Mouse (Mus musculus) CD4-positive helper T cell, adult 2 months (primary cell): ENCODE measurements around the gene Ctla4.

Experiments
- DNase-seq: peaks from one replicate; pipeline ENCODE4 v3.0.0-alpha.2; 2012; ENCODE audit warnings: low read depth, missing footprints, low spot score

Ctla4 gene

DNA sequence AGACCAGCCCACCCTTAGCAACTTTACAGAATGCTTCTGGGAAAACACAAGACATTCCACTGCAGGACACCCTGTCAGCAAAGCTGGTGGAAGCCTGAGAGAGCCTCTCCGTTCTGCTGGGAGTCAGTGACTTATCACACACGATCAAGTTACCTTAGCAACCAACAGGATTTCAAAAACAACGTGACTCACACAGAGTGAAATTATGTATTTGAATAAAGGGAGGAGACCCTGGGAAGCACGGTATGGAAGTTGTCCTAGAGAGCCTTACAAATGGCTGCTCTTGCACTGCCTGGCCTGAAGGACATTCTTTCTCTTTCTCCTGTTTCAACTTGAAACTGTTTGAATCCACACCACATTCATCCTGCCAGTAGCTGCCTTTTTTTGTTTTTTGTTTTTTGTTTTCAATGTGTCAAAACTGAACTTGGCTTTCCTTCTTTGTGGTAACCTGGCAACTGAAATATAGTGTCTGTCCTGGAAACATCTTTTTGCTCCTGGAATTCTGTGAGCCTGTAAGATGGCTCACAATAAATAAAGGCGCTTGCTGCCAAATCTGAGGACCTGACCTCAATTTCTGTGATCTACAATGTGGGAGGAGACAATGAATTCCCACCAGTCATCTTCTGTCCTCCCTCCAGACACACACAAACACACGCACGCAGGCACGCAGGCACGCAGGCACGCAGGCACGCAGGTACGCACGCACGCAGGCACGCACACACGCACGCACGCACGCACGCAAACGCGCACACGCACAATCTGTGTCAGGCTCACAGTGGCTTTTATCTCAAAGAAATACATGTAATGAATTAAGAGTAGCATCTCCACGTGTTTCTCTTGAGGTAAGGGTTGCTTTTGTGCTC is 33.9 kb downstream of the Ctla4 start:
- peak; percentile 85 for DNase-seq

DNA sequence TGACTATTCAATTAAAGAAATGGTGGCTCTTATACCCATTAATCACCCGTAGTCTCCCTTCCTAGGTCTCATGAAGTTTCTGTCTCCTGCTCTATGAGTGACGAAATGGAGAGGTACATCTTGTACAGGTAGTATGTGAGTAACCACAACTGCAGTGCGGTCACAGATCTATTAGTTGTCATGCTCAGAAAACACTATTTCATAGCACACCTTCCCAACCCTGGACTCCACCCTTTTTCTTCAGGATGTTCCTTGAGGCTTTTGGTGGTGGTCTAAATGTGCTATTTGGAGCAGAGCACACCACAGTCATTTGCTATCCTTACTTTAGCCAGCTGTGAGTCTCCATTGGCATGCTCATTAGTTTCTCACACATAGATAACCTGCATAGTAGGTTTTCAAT is 42.2 kb downstream of the Ctla4 start:
- DNase-seq, result no peak

DNA sequence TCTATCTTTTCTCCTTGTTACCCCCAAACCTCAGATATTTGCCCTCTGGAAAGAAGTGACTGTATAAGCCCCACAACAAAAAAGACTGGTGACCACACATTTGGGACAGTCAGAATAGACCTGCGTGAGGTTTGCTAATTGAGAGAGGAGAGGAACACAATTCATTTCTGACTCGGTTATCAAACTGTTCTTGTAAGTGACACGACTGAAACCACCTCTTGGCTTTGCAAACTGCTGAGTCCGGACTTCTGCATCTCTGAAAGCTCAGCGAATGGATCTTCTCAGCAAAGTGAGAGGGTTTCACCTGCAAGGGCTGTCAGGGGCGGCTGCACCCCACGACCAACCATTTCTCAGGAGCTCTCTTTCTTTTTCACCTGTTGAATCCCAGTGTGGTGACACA is 43.6 kb downstream of the Ctla4 start:
- DNase-seq, result peak; percentile 51

DNA sequence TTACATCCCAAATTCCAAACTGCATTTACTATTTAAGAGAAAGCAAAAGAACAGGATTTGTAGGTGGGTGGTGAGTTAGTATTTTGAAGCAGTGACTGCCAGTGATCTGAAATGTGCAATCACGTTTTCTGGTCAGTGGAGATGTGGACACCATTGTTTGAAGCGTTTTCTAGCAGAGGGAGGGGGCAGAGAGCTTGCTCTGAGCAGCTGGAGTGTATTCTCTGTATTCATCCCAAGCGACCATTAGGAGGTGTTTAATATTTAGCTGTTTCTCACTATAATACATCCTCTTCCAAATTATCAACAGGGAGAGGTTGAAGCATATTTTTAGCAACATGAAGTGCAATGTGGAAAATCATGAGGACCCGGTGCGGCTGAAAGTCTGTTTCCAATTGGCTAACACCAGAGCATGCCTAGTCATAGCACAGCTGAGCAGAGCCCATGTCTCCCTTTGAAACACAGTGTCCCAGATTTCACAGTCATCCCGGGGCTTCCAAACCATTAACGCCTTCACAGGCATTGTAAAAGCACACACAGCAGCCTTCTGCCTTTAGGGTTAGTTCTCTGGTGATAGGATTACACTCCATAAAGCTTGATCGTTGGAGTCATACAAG is 49.3 kb downstream of the Ctla4 start:
- DNase-seq, result peak; percentile 21

DNA sequence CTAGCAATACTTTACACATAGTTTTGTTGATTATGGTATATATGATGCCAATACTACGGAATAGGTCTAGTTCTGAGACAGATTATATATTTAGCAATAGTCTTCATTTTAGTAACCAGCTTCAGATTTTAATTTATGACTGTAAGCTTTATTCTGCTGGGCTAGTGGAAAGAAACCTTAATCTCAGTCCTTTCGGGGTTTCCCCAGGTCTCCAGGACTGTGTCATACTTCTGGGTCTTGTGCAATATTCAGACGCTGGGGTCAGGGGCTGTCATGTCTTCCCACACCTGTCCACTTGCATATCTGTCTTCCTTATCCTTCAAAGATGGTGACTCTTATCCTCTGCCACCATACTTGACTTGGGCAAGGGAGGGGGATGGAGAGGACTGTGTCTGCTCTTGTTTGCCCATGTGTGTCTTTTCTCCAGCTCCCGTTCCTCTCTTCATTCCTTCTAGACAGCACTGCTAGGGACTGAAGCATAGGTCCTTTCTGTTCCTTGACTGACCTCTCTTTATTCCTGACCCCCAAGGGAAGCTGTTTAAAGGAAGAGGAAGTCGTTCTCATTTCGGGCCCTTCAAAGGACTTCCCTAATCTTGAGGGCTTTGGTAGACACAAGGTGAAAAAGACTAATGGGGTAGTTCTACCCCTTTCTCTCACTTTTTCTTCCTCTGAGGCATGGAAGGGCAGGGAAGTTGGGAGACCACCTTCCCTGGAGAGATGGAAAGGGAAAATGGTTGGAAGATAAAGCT is 50.3 kb downstream of the Ctla4 start:
- peak; percentile 69 for DNase-seq

DNA sequence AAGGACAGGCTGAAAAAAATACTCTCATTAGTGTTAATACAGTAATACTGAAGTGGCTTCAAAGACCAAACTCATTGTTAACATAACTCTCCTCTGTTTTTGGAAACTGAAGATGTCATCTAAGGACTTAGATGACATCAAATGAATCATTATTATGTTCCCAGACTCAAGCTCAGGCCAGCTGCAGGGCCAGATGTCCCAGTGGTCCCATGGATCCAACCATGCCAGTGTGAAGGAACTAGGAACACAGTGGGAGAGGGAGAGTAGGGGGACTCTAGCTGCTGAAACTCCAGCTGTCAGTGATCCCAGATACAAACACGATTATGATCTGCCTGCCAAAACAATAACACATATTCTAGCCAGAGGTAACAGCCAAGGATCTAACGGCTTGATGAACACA is 51.5 kb downstream of the Ctla4 start:
- no peak for DNase-seq

DNA sequence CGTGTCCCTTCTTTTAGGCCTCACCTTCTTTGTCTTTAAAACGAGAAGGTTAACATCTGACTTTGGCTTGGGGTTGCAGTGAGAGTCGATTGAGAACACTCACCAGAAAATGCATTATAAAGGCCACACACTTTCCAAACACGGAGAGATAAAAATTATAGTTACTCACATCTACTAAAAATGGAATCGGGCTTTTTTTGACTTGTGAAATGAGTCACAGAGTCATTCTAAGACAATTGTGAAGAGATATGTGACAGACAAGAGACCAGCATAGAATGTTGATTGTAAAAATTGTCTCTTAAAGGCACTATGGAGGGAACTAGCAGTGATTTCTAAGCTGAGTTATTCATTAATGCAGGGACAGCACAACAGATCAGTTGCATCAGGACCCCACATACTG is 52.2 kb downstream of the Ctla4 start:
- DNase-seq, result no peak

DNA sequence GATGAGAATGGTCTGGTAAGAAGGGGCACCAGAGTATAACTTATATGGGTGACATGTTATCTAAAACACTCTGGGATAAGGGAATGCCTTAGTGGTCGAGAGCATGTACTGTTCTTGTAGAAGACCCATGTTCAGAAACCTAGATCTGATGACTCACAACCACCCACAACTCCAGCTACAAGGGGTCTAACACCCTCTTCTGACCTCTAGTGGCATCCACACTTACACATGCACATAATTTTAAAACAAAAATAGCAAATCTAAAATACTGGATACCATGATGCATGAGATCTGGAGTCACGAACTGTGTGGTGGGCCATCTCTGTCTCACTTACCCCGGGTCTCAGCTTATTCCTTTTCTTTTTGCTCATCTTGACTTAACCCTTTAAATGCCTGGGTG is 53.2 kb downstream of the Ctla4 start:
- peak; percentile 36 for DNase-seq

DNA sequence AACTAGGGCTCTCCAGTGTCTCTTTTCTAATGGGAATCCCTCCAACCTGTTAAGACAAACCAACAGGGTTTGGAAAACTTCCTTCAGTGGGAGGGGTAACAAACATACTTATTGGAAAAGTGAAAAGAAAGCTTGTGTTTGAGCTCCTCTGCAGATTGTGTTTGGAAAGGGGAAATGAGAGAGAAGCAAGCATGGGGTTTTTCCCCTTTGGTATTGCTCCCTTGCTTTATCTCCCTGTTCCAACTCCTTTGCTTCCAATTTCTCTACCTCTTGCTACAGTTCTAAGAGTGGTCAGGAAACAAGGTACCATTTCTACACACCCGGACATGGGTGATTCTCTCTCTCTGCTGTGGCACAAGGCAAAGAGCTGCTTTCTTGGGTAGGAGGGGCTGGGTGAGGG is 53.8 kb downstream of the Ctla4 start:
- DNase-seq, result no peak

DNA sequence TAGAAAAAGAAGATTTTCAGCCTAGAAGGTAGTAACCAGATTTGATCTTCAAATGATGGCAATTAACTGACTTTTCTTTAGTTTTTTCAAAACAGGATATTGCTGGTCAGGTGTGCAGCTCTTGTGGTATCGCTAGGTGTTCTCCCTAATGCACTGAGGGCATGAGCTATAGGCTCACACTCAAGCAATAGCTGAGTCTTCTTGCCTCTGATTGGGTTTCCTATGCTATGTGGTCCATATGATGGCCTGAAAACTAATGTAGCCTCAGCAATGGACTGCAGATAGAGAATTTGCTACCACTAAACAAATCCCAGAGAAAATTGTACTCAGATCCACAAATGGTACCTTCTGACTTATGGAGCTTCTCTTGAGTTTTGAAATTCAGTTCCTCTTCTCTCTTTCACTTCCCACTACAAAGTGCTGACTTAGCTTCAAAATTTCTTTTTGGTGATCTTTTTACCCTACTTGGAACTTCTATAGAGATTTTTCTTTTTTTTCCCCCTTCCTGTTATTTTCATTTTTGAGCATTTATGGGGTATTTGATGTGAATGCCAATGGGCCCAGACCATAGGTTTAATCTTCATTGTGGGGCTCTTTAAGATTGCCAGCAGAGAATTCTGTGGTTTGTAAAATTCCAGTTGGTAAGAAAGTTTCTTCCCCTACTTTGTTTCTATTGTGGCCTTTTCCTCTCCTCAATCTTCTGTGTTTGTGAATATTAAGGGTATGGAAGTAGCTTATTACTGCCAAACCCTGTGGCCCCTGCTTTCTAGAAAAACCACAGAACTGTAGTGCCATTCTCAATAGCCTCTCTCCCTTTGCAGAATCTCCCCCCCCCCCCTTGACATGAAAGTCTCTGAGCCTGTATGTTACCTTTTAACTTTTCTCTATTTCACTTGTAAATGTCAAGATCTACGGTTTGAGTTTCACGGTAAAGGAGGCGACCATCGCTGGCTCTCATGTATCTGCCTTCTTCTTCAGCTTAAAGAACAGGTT is 54.6 kb downstream of the Ctla4 start:
- peak; percentile 77 for DNase-seq

DNA sequence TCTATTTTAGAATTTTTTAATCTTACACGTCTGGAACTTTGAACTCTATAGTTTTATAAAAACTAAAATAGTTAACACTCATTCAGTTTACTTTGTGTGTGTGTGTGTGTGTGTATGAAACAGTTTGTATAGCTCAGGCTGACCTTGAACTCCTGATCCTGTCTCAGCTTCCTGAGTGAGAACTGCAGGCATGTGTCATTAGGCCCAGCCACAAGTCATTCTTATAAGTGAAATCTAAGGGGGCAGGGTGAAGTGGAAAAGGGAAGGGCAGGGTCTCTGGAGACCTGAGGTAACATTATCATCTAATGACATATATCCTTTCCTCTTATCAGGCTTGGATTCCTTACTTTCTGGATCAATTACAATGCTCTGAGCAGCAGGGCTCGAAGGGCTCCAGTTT is 56.1 kb downstream of the Ctla4 start:
- DNase-seq, result no peak

DNA sequence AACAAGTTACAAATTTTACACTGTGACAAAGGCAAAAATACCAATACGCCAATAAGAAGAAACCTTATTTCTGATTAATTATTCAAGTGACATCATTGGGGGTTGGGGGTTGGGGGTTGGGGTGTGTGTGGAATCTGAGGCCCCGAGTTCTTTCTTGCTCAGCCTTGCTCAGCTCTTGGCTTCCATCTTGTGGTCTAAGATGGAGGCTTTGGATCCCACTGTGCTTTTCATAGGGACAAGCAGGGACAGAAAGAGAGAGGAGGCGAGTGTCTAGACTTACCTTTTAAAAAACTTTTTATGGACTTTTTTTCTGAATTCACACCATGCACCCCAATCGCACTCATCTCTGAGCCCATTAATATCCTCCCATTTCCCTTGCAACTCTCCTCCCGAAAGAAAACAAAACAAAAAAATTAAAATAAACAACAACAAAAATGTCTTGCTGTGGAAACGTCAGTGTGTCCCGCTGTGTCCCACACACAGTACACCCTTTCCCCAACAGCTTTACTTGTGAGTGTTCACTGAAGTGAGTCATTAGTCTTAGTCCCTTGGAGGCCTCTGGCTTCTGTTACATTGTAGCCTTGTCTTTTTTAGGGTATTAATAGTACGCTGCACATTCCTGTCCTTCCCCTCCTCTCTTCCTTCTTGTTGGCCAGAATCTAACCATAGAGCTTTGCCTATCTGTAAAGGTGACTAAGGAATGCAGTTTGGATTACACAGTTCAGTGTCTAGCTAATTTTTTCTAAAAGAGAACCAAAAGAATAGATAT is 59.0 kb downstream of the Ctla4 start:
- no peak for DNase-seq

DNA sequence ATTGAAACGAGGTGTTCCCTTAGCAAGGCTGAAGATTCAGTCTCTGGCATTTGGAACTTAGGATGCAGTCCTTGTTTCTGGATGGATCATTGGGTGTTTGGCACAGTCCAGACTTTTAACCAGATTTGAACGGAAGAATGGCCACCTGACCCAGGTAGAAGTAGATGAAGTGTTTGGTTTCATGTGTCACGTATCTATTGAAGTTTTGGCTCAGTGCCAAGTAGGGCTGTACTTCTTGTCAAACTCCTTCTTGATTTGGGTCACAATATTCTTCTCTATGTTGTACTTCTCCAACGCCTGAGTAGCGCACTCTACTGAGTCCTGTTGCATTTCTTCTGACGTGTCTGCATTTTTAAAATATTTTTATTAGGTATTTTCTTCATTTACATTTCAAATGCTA is 61.3 kb downstream of the Ctla4 start:
- DNase-seq, result peak; percentile 34

DNA sequence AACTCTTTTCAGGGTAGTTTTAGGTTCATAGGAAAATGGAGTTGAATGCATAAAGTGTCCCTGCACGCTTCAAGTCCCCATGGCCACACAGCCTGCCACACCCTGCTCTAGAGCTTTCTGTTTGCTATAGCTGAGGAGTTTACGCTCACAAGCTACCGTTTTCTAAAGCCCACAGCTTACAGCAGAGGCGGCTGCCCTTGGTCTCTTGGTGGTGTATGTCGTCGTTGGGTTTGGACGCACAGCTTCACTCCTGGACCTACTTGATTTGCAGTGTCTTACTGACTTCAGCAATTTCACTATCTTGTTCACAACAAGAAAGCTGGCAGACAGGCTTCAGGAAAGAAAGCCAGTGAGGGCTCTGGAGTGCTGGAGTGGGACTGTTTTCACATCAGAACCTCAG is 66.2 kb downstream of the Ctla4 start:
- DNase-seq, result peak; percentile 17

DNA sequence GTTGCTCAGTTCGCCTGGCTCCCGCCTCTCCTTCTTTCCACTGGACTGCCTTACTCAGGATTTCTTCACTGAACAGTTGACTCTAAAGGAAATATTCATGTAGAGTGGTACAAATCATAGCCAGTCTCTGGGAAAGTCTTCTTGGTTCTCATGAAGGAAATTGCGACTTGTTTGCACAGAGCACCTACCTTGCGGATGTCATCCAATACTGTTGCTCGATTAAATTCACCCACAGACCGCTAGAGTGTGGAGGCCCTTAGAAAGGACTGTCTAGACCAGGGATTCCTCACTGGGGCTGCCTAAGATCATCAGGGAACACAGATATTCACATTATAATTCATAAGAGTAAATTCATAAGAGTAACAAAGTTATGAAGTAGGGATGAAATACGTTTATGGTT is 66.9 kb downstream of the Ctla4 start:
- no peak for DNase-seq

DNA sequence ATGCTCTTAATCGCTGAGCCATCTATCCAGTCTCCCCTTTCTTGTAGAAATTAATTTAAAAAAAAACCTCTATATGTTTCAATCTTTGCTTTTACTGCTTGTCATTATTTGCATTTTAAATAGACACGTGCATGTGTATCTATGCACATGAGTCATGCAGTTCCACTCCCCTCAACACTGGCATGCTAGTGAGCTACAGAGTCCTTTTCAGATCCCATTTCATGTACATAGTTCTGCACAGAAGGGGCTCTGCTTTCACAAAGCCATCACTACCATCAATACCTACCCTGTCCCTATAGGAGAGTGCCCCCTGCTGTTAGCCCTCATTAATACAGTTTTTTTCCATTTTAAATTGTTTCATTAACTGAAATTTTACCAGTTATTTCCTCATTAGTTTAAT is 68.0 kb downstream of the Ctla4 start:
- peak; percentile 59 for DNase-seq

DNA sequence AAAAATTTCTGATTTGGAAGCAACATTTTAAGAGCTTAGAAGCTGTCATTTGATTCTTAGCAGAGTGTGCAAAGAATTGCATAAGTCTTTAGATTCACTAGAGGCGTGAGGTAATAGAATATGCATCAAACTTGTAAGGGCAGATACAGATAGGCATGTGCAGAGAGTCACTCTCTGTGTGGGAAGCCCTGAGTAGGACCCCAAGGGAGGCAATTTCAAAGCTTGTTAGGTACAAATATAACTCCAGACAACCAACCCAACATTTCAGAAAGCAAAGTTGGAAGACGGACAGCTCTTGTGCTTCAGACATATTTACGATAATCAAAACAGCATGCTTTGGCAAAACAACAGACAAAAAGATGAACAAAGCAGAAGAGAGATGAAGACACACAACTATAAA is 68.4 kb downstream of the Ctla4 start:
- DNase-seq, result no peak

DNA sequence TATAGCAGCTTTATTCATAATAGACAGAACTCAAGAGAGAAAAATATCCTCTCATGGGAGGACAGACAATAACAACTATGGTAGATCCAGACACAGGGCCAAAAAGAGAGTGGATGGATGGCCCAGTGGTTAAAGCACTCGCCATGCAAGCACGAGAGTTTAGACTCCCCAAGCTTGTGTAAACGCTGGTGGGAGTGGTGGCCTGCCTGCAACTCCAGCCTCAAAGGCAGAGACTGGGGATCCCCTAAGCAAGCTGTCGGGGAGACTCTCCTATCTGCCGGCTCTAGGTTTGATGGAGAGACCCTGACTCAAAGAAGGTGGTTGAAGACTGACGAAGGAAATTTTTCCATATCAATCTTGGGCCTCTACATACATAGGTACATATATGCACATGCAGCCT is 69.4 kb downstream of the Ctla4 start:
- no peak for DNase-seq

DNA sequence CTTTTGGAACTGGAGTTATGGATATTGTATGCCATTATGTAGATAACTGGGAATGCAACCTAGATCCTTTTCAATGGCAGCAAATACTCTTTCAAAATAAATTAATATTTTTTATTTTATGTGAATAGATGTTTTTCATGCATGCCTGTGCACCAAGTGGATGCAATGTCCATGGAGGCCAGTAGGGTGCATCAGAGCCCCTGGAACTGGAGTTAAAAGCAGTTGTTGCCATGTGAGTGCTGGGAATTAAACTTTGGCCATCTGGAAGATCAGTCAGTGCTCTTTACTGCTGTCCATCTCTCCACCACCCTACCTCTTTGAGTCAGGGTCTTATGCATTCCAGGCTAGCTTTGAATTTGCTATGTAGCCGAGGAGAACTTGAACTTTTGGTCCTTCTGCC is 71.5 kb downstream of the Ctla4 start:
- no peak for DNase-seq

DNA sequence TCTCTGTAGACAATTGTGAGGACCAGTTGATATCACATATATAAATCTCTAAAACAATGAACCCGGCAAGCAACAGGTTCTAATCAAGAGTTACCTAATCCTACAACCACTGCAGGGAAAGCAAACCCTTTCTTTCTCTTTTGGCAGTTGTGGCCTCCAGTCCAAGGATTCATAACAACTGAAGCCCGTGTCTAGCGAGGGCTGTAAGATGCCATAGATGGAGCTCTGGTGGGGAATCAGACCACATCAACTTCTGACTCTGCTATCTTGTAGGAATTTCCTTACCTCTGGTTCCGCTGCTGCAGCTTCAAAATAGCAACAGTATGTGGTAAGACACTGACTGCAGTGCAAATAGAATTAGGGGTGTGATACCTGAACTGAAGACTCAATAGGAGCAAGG is 72.4 kb downstream of the Ctla4 start:
- DNase-seq, result no peak

DNA sequence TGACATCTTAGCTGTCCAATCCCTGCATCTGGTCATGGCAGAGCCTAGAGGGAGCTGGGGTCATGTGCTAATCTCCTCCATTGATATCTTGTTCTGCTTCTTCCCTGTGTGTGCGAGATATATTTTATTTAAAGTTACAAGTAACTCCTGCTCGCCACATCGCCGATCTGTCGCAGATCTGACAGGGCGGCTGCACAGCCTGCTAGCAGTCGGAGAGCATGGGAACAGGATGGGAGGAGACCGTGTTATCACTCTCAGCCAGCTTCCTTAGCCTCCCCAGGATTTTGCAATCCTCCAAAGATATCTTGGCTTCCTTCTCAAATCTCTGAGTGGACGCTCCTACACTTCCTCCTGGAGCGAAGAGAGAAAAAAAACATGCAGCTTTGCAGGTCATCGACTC is 73.7 kb downstream of the Ctla4 start:
- no peak for DNase-seq
